Mouse (Mus musculus) T-helper 2 cell (primary cell): ENCODE measurements around the gene Magix.

Source experiments
- in situ Hi-C: fragments of 300-600 bp; cut with MboI, MseI; formaldehyde crosslinking; loops from one replicate; pipeline ENCODE4 v1.15.1; 2025; ENCODE audit warnings: high pct_unique_total_duplicates

Magix gene

GRCm38 (mm10) chrX:7674284-7675000, 6.6 kb downstream of the Magix start:
- in situ Hi-C loops = no loop called here

- in situ Hi-C loops = no loop called here
These were observed 7.3 kb downstream of the Magix start for GRCm38 (mm10) chrX:7673578-7674281.

- in situ Hi-C loops = no loop called here
These were observed 8.3 kb downstream of the Magix start for GRCm38 (mm10) chrX:7672739-7673138.

GRCm38 (mm10) chrX:7670921-7671623, 10.0 kb downstream of the Magix start, which contains the start of gene Plp2:
Gene Plp2 (minus strand): TSS chrX:7671390.
- in situ Hi-C loops = no loop called here

GRCm38 (mm10) chrX:7670390-7670881, 10.6 kb downstream of the Magix start:
- in situ Hi-C loops = no loop called here

GRCm38 (mm10) chrX:7665739-7666502, 15.1 kb downstream of the Magix start:
- in situ Hi-C loops = no loop called here

GRCm38 (mm10) chrX:7664791-7665190, 16.3 kb downstream of the Magix start:
- in situ Hi-C loops = no loop called here

GRCm38 (mm10) chrX:7662936-7663335, 18.1 kb downstream of the Magix start:
- in situ Hi-C loops = no loop called here

- in situ Hi-C loops = no loop called here
These were observed 20.0 kb downstream of the Magix start for GRCm38 (mm10) chrX:7661086-7661485.

GRCm38 (mm10) chrX:7658785-7659589, 22.1 kb downstream of the Magix start:
- in situ Hi-C loops = no loop called here

GRCm38 (mm10) chrX:7658031-7658784, 22.8 kb downstream of the Magix start:
- in situ Hi-C loops = no loop called here

GRCm38 (mm10) chrX:7657221-7657639, 23.8 kb downstream of the Magix start, which contains the start of gene Prickle3:
Gene Prickle3 (plus strand): TSS chrX:7657260.
- in situ Hi-C loops = no loop called here

- in situ Hi-C loops = no loop called here
These were observed 32.3 kb downstream of the Magix start for GRCm38 (mm10) chrX:7648671-7649304.

- in situ Hi-C loops = no loop called here
These were observed 35.7 kb downstream of the Magix start for GRCm38 (mm10) chrX:7645349-7645748.

- in situ Hi-C loops = loop anchor here (5.0 kb wide), 2 partner anchors 37 to 168 kb away; no protein-coding TSS in a partner anchor
These were observed 40.3 kb downstream of the Magix start for GRCm38 (mm10) chrX:7640785-7641184.

GRCm38 (mm10) chrX:7639536-7640325, 41.3 kb downstream of the Magix start:
- in situ Hi-C loops = loop anchor here (5.0 kb wide), 2 partner anchors 38 to 167 kb away; no protein-coding TSS in a partner anchor

- in situ Hi-C loops = no loop called here
These were observed 42.5 kb downstream of the Magix start, which contains the start of gene Syp for GRCm38 (mm10) chrX:7638401-7639091. Gene Syp (plus strand): TSS chrX:7638471.

GRCm38 (mm10) chrX:7635101-7635500, 46.0 kb downstream of the Magix start:
- in situ Hi-C loops = no loop called here
